Mouse (Mus musculus): Measurements from ENCODE around the gene Enho.

The Enho gene

DNA sequence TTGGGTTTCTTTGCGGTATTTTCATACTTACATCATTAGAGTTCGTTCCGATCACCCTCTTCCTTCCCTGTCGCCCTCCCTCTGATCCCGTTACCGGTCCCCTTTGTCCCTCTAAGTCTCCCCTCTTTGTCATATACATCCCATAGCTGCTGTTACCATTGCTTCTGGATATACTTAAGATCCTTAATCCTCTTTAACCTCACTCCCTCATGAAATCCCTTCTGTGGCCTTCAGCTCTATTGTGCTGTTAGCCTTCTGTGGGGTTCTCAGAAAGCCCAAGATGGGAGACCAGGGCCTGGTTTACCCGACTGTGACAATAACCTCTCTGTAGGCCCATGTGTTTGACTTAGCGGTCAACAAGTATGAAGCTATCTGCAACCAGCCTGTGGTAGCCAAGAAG lies 5.5 kb downstream of the Enho start:
- H3K4me3 ChIP-seq (replicated peaks; ENCODE audit: low read length), result no peak overlapping the region
- no peak for TF ChIP-seq POU5F1 (IDR thresholded peaks at IDR 0.05; ENCODE audit: borderline replicate concordance, low read length)
- no peak for TF ChIP-seq NANOG (IDR thresholded peaks at IDR 0.05; ENCODE audit: borderline replicate concordance, low read length)
- no peak for TF ChIP-seq CTCF (conservative IDR thresholded peaks at IDR 0.05; ENCODE audit: low read length)
- H3K36me3 ChIP-seq (ENCODE audit: insufficient read depth, low read length), result no peaks in the 10 kb centered on the region
- H3K9me3 ChIP-seq (ENCODE audit: low read length), result peaks cover 16% of the 10 kb centered on the region
- peaks cover 80% of the 10 kb centered on the region for H3K27me3 ChIP-seq (ENCODE audit: insufficient read depth, low read length)
- peaks cover 38% of the 10 kb centered on the region for H3K4me1 ChIP-seq (replicated peaks; ENCODE audit: low read depth, low read length)

DNA sequence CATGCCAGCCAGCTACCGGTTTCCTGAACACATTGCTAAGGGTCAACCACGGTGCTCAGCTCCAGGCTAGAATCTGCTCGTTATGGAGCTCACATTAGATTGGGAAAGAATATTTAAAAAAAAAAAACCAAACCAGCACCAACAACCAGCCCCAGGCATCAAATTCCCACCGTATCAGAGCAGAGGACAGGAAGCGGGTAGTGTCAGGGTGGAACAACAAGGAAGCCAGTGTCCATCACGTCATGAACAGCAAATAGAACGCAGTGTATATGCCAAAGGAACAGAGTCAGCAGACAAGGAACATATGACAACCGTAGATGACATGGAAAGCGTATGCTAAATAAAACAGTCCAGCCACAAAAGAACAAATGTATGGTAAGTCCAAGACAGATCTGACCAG lies 7.1 kb downstream of the Enho start:
- Histone ChIP-seq H3K4me1 (replicated peaks; ENCODE audit: low read depth, low read length) (peaks cover 44% of the 10 kb centered on the region), H3K36me3 (ENCODE audit: insufficient read depth, low read length) (no peaks in the 10 kb centered on the region), H3K4me3 (replicated peaks; ENCODE audit: low read length) (no peak overlapping the region), H3K27me3 (ENCODE audit: insufficient read depth, low read length) (peaks cover 72% of the 10 kb centered on the region), H3K9me3 (ENCODE audit: low read length) (peaks cover 14% of the 10 kb centered on the region)
- TF ChIP-seq NANOG (IDR thresholded peaks at IDR 0.05; ENCODE audit: borderline replicate concordance, low read length) (no peak), CTCF (conservative IDR thresholded peaks at IDR 0.05; ENCODE audit: low read length) (no peak), POU5F1 (IDR thresholded peaks at IDR 0.05; ENCODE audit: borderline replicate concordance, low read length) (no peak)

DNA sequence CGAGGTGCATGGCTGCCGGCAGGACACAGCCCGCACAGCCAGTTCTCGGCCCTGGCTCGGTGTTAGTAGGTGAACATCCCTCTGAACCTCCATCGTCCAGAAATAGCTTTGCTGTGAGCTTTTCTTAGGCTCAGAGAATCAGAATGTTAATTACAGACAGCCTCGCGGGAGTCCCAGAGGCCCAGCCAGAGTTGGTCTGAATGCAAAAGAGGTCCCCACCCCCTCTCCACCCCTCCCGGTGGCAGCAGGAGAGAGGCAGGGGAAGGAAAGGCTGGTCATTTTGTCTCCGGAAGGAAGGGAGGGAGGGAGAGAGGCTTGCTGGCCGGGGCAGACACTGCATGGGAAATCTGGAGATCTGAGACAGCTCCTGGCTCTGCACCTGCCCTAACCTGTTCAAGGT lies 8.7 kb downstream of the Enho start:
- Histone ChIP-seq H3K4me3 (replicated peaks; ENCODE audit: low read length) (peak overlapping the region; percentile 43), H3K27me3 (ENCODE audit: insufficient read depth, low read length) (peaks cover 66% of the 10 kb centered on the region), H3K4me1 (replicated peaks; ENCODE audit: low read depth, low read length) (peaks cover 60% of the 10 kb centered on the region), H3K36me3 (ENCODE audit: insufficient read depth, low read length) (no peaks in the 10 kb centered on the region), H3K9me3 (ENCODE audit: low read length) (no peaks in the 10 kb centered on the region)
- TF ChIP-seq NANOG (IDR thresholded peaks at IDR 0.05; ENCODE audit: borderline replicate concordance, low read length) (no peak), POU5F1 (IDR thresholded peaks at IDR 0.05; ENCODE audit: borderline replicate concordance, low read length) (no peak), CTCF (conservative IDR thresholded peaks at IDR 0.05; ENCODE audit: low read length) (no peak)

DNA sequence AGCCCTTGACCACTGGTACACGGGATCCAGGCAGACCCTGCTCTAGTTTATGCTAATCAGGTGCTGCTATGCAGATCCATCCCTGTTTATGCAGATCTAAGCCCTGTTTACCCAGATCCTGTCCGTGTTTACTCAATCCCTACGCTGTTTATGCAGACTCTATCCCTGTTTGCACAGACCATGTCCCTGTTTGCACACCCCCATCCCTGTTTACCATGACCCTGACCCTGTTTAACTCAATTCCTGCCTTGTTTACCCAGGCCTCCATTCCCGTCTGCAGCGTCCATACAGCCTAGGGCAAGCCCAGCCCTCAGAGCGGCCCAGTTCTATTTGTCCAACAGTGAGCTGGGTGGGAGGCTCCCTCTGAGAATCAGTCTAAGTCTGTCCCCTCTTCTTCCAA lies 9.9 kb downstream of the Enho start:
- Histone ChIP-seq H3K9me3 (ENCODE audit: low read length) (no peaks in the 10 kb centered on the region), H3K36me3 (ENCODE audit: insufficient read depth, low read length) (no peaks in the 10 kb centered on the region), H3K27me3 (ENCODE audit: insufficient read depth, low read length) (peaks cover 66% of the 10 kb centered on the region), H3K4me3 (replicated peaks; ENCODE audit: low read length) (peak overlapping the region; percentile 27), H3K4me1 (replicated peaks; ENCODE audit: low read depth, low read length) (peaks cover 66% of the 10 kb centered on the region)
- TF ChIP-seq POU5F1 (IDR thresholded peaks at IDR 0.05; ENCODE audit: borderline replicate concordance, low read length) (no peak), NANOG (IDR thresholded peaks at IDR 0.05; ENCODE audit: borderline replicate concordance, low read length) (no peak), CTCF (conservative IDR thresholded peaks at IDR 0.05; ENCODE audit: low read length) (no peak)

DNA sequence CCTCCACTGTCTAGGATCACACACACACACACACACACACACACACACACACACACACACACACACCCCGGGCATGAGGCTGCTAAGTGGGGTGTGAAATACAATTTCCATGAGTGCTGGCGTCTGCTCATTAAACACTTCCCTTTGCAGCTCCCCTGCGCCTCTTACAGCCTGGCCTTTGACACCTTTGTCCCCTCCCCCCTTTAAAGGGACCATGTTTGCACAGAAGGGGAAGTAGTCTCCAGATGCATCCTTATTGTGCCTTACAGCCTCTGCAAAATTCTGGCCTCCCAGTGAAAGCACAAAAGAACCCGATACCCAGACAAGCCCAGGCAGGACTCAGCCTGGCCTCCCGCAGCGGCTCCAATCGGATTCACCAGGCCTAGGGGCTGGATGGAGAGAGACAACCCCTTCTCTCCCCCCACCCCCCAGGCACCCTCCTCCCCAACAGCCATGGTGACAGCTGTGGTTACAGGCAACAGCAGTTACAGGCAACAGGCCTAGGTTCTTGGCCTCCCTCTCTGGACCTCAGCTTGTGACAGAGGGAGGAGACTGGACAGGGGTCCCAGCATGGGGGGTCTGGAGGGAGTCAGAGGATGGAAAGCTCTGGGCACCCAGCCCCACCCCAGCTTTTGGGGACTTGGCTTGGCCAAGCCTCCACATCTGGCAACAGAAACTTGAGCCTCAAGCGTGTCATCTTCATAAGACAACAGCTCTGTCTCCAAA lies 11.8 kb downstream of the Enho start:
- H3K4me3 ChIP-seq (replicated peaks; ENCODE audit: low read length), result peak overlapping the region; percentile 27; the same call in 1 of the 2 replicates
- peaks cover 71% of the 10 kb centered on the region for H3K4me1 ChIP-seq (replicated peaks; ENCODE audit: low read depth, low read length)
- H3K36me3 ChIP-seq (ENCODE audit: insufficient read depth, low read length), result no peaks in the 10 kb centered on the region
- H3K9me3 ChIP-seq (ENCODE audit: low read length), result no peaks in the 10 kb centered on the region
- TF ChIP-seq POU5F1 (IDR thresholded peaks at IDR 0.05; ENCODE audit: borderline replicate concordance, low read length) (no peak), NANOG (IDR thresholded peaks at IDR 0.05; ENCODE audit: borderline replicate concordance, low read length) (no peak), CTCF (conservative IDR thresholded peaks at IDR 0.05; ENCODE audit: low read length) (no peak)
- H3K27me3 ChIP-seq (ENCODE audit: insufficient read depth, low read length), result peaks cover 67% of the 10 kb centered on the region

DNA sequence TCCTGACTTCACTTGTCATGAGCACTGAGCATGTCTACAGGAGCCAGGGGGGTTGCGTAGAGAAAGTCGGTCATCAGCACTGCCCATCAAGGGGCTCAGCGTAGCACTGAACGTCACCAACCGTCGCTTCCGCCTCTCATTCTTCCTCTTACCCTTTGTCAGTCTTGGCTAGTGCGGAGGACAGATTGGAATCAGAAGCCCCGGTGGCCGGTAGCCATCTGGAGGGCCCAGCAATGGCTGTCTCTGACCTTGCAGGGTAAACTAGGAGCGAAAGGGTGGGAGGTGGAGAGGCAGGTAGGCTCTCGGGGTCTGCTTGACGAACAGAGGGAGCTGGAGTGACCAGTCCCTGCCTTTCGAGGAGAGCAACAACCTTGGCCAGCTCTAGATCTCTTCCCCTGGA lies 18.1 kb downstream of the Enho start:
- H3K4me3 ChIP-seq (replicated peaks; ENCODE audit: low read length), result no peak overlapping the region
- H3K27me3 ChIP-seq (ENCODE audit: insufficient read depth, low read length), result peaks cover 47% of the 10 kb centered on the region
- H3K4me1 ChIP-seq (replicated peaks; ENCODE audit: low read depth, low read length), result peaks cover 30% of the 10 kb centered on the region
- TF ChIP-seq CTCF (conservative IDR thresholded peaks at IDR 0.05; ENCODE audit: low read length), result no peak
- TF ChIP-seq POU5F1 (IDR thresholded peaks at IDR 0.05; ENCODE audit: borderline replicate concordance, low read length), result no peak
- no peak for TF ChIP-seq NANOG (IDR thresholded peaks at IDR 0.05; ENCODE audit: borderline replicate concordance, low read length)
- H3K36me3 ChIP-seq (ENCODE audit: insufficient read depth, low read length), result no peaks in the 10 kb centered on the region
- no peaks in the 10 kb centered on the region for H3K9me3 ChIP-seq (ENCODE audit: low read length)

DNA sequence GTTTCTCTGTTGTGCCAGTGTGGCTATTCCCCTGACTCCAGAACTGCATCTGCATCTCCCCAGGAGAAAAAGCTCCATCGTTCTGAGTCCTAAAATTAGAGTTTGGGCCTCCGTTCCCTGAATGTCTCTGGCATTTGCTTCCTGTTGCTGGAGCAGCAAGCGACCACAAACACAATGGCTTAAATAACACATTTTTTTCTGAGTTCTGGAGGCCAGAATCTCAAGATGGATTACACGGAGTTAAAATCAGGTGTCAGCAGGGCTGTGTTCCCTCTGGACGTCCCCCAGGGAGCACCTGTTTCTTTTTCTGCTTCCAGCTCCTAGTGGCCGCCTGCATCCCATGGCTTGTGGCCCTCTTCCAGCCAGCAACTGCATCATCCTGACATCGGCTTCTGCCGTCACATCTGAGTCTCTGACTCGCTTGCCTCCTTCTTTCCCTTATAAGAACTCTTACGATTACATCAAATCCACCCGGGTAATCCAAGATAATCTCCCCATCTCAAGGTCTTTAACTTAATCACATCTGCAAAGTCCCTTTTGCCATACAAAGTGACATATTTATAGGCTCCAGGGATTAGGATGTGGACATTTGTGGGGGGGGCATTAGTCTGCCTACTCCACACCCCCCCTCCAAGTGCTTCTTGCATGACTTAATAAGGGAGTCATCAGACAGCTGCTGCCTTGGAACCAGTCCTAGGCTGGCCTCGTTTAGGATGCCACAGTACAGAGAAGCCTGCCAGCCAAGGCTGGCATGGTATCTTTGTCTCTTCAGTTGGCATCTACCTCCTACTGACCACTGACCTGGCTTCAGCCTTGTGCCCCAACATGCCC lies 21.0 kb downstream of the Enho start:
- Histone ChIP-seq H3K36me3 (ENCODE audit: insufficient read depth, low read length) (no peaks in the 10 kb centered on the region), H3K27me3 (ENCODE audit: insufficient read depth, low read length) (peaks cover 28% of the 10 kb centered on the region; the same call in 1 of the 2 replicates), H3K9me3 (ENCODE audit: low read length) (no peaks in the 10 kb centered on the region), H3K4me3 (replicated peaks; ENCODE audit: low read length) (no peak overlapping the region), H3K4me1 (replicated peaks; ENCODE audit: low read depth, low read length) (peaks cover 18% of the 10 kb centered on the region)
- TF ChIP-seq NANOG (IDR thresholded peaks at IDR 0.05; ENCODE audit: borderline replicate concordance, low read length) (no peak), POU5F1 (IDR thresholded peaks at IDR 0.05; ENCODE audit: borderline replicate concordance, low read length) (no peak), CTCF (conservative IDR thresholded peaks at IDR 0.05; ENCODE audit: low read length) (no peak)
